Mouse (Mus musculus) heart, postnatal 0 days (tissue): ENCODE measurements at regions not wholly inside any gene's neighbourhood (a gene's known extent, or its start where the extent isn't known, plus 50 kb on each side); places are given as distances from the start of the nearest gene placed in this dataset.

Experiments used
- ATAC-seq: fragments of 200-750 bp; cut with Nextera tagmentation; 2 replicates; pipeline ENCODE4 v1.8.0; 2017; ENCODE audit warnings: low read depth, moderate number of reproducible peaks, moderate library complexity; ENCODE audit not compliant: insufficient read depth
- DNase-seq: peaks from one replicate; pipeline ENCODE4 v3.0.0-alpha.2; 2016; ENCODE audit warnings: low spot score
- H3K27ac ChIP-seq: fragments of 300-500 bp; sonication (generic); 2 replicates; pipeline ENCODE4 v1.5.1; 2014; ENCODE audit warnings: low read depth, mild to moderate bottlenecking
- H3K27me3 ChIP-seq: fragments of 300-500 bp; sonication (generic); 2 replicates; pipeline ENCODE4 v1.6.1; 2014; ENCODE audit warnings: low read length, mixed read lengths; ENCODE audit not compliant: control insufficient read depth, insufficient read depth
- H3K36me3 ChIP-seq: fragments of 300-500 bp; sonication (generic); replicated peaks from 2 replicates; pipeline ENCODE4 v1.6.1; 2014; ENCODE audit warnings: low read length, mixed read lengths; ENCODE audit not compliant: control insufficient read depth, insufficient read depth
- H3K4me1 ChIP-seq: fragments of 300-500 bp; sonication (generic); 2 replicates; pipeline ENCODE4 v1.6.1; 2014; ENCODE audit warnings: antibody characterized with exemption; ENCODE audit not compliant: control insufficient read depth, insufficient read depth
- H3K4me2 ChIP-seq: fragments of 300-500 bp; sonication (generic); 2 replicates; pipeline ENCODE4 v1.6.1; 2014; ENCODE audit warnings: low read depth, mild to moderate bottlenecking, low read length, moderate library complexity
- H3K4me3 ChIP-seq: fragments of 300-500 bp; sonication (generic); 2 replicates; pipeline ENCODE4 v1.5.1; 2014; ENCODE audit warnings: low read depth, low read length
- H3K9ac ChIP-seq: fragments of 300-500 bp; sonication (generic); replicated peaks from 2 replicates; pipeline ENCODE4 v1.6.1; 2014; ENCODE audit warnings: low read depth, low read length, mixed read lengths
- H3K9me3 ChIP-seq: fragments of 300-500 bp; sonication (generic); replicated peaks from 2 replicates; pipeline ENCODE4 v1.6.1; 2016; ENCODE audit warnings: low read length; ENCODE audit not compliant: control insufficient read depth
- CTCF ChIP-seq: IDR thresholded peaks from 2 replicates; pipeline ENCODE4 v1.5.1; 2016; ENCODE audit warnings: antibody characterized with exemption, control low read depth, low read depth
- EP300 ChIP-seq: IDR thresholded peaks from 2 replicates; pipeline ENCODE4 v1.6.1; 2016; ENCODE audit warnings: antibody characterized with exemption, low read depth
- WGBS: fragments of 180-500 bp; shearing (Covaris S2); extraction: QIAGEN DNeasy Blood & Tissue Kit; methylation state at CpG from one replicate; pipeline ENCODE4 v1.1.7; 2014; 5-methylcytosine and 5-hydroxymethylcytosine counted together

DNA sequence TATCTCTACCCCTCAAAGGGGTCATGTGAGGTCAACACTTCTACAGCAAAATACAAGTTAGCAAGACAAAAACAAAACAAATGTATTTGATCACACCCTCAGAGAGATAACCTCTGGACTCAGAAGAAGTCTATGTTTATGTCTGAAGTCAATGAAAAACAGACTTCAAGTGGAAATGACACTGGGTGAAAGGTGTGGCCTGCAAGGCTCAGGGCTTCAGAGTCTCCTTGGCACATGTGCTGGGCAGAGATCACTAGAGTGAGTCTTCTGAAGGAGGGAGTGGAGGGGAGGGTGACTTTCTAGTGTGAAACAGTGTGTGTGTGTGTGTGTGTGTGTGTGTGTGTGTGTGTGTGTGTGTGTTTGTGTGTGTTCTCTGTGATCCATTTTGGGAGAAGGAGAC lies 68.2 kb downstream of the Il12a start:
- 0 out of 2 replicates have a peak overlapping the region, but pooled peaks have one; percentile 10 for H3K27ac ChIP-seq

DNA sequence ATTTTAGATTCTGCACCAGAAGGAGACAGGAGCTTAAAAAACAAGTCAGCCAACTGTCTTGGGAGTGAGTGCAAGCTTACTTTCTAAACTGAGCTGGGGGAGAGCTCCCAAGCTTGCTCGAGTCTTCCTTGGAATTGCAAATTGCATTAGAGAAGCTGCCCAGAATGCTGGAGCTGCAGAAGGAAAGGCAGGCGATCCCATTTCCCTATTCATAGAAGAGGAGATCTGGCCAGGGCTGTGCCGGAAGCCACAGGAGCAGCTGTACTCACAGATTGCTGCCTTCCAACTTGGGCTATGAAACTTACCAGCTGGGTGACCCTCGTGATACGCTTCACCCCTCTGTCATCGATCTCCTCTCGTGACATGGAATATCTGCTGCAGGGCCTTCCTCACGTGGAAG lies 68.9 kb downstream of the Il12a start:
- Histone ChIP-seq H3K36me3 (no peaks in the 10 kb centered on the region), H3K9me3 (0 out of 2 replicates have a peak, but pooled peaks cover 7% of the 10 kb centered on the region), H3K4me1 (peaks cover 18% of the 10 kb centered on the region), H3K4me3 (no peak overlapping the region), H3K9ac (no peak overlapping the region), H3K27me3 (no peaks in the 10 kb centered on the region), H3K27ac (0 out of 2 replicates have a peak overlapping the region, but pooled peaks have one; percentile 10), H3K4me2 (no peak overlapping the region)
- DNase-seq (peak; percentile 60), ATAC-seq (peak; percentile 66; the same call in 1 of the 2 replicates)
- 32% methylated on average over 8 of the region's 8 CpGs for WGBS
- no peak for TF ChIP-seq CTCF
- peak; percentile 53; the same call in 1 of the 2 replicates for TF ChIP-seq EP300

More for the DNA sequence above, 68.2 kb downstream of the Il12a start:
- Histone ChIP-seq H3K4me1 (peaks cover 17% of the 10 kb centered on the region), H3K4me2 (no peak overlapping the region), H3K27me3 (no peaks in the 10 kb centered on the region), H3K9me3 (0 out of 2 replicates have a peak, but pooled peaks cover 7% of the 10 kb centered on the region), H3K9ac (no peak overlapping the region), H3K36me3 (no peaks in the 10 kb centered on the region), H3K4me3 (no peak overlapping the region)
- TF ChIP-seq EP300, result no peak
- TF ChIP-seq CTCF, result no peak
- DNase-seq (no peak), ATAC-seq (no peak)

DNA sequence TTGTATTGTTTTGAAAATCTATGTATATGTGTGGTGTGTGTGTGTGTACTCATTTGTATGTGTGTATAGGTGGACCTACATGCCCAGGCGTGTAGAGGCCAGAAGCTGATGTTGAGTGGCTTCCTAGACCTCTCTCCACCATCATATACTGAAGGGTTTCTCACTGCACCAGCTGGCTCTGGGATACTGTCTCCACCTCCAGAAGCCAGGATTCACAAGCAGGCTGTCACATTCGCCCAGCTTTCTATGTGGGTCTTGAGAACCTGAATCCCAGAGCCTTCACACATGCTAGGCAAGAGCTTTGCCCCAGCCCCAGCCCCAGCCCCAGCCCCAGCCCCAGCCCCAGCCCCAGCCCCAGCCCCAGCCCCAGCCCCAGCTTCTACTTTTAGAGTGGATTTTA lies 70.4 kb downstream of the Il12a start:
- DNase-seq (no peak), ATAC-seq (no peak)
- Histone ChIP-seq H3K9ac (no peak overlapping the region), H3K27ac (no peak overlapping the region), H3K36me3 (no peaks in the 10 kb centered on the region), H3K4me2 (no peak overlapping the region), H3K9me3 (0 out of 2 replicates have a peak, but pooled peaks cover 7% of the 10 kb centered on the region), H3K4me1 (peaks cover 33% of the 10 kb centered on the region), H3K4me3 (no peak overlapping the region), H3K27me3 (no peaks in the 10 kb centered on the region)
- WGBS, result 72% methylated on average over 2 of the region's 2 CpGs
- TF ChIP-seq CTCF (no peak), EP300 (no peak)

DNA sequence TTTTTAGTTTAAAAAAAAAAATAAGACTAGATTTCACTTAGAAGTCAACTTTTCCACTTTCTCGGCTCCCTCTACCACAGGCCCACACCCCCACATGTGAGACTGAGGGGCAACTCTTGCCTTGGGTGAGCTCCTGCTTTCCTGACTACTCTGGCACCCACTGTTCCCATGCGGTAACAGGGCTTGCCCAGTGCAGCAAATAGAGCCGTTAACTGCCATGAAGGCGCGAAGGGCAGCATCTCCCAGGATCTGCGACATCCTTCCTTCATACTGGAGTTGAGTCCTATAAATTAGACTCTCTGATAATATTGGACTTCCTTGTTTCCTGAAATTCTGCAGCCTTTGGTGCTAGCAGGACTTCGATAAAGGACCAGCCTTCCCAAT lies 70.8 kb downstream of the Il12a start:
- TF ChIP-seq EP300, result no peak
- TF ChIP-seq CTCF, result no peak
- DNase-seq (no peak), ATAC-seq (no peak)
- 65% methylated on average over 7 of the region's 7 CpGs for WGBS
- no peak overlapping the region for H3K4me3 ChIP-seq
- no peaks in the 10 kb centered on the region for H3K36me3 ChIP-seq
- peak overlapping the region; percentile 69 for H3K27ac ChIP-seq
- H3K9ac ChIP-seq, result no peak overlapping the region
- peak overlapping the region; percentile 1; the same call in 1 of the 2 replicates for H3K4me2 ChIP-seq
- peaks cover 34% of the 10 kb centered on the region for H3K4me1 ChIP-seq
- H3K9me3 ChIP-seq, result 0 out of 2 replicates have a peak, but pooled peaks cover 5% of the 10 kb centered on the region
- H3K27me3 ChIP-seq, result no peaks in the 10 kb centered on the region

DNA sequence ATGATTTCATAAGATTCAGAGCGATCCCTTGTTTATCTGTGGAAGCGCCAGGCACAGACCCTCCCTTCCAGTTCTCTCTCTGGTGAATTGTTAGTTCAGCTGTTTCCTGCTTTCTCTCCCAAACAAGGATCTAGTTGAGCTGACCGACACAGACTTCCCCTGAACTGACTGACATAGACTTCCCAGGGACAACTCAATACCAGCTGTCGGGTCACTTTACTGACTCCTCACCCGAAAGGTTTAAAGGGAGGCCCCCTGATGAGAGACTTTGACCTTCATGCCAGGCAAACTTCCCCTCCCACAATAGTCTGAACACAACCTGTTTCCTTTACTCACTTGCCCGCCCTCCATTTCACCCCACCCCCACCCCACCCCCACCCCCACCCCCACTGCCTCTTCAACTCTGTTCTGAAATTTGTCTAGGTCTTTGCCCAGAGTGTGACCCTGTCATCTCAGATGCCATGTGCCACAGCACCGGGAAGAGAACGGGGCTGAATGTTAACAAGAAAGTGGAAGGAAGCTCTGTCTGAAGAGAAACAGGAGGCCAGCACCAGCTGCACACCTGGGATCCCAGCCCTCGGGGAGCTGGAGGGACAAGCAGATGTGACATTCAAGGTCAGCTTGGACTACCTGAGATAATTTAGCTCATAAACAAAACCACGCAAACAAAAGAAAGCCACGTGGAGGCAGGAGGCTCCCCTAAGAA lies 71.3 kb downstream of the Il12a start:
- Histone ChIP-seq H3K4me2 (peak overlapping the region; percentile 1; the same call in 1 of the 2 replicates), H3K4me3 (no peak overlapping the region), H3K36me3 (no peaks in the 10 kb centered on the region), H3K27me3 (no peaks in the 10 kb centered on the region), H3K4me1 (peaks cover 34% of the 10 kb centered on the region), H3K9ac (no peak overlapping the region), H3K9me3 (no peaks in the 10 kb centered on the region), H3K27ac (peak overlapping the region; percentile 69)
- DNase-seq, result peak; percentile 70
- TF ChIP-seq CTCF (no peak), EP300 (peak; percentile 60; the same call in 1 of the 2 replicates)
- 28% methylated on average over 11 of the region's 11 CpGs for WGBS
- ATAC-seq, result peak; percentile 56
